Mouse (Mus musculus): ENCODE measurements around the gene Rapgef4.

Rapgef4 gene

GRCm38 (mm10) chr2:71982868-71983597 is 2.0 kb downstream of the Rapgef4 start:
- no peak for DNase-seq (ENCODE audit: inconsistent ontology term)

- peak; percentile 14 for DNase-seq (ENCODE audit: inconsistent ontology term)
These were observed 4.7 kb downstream of the Rapgef4 start for GRCm38 (mm10) chr2:71985730-71986129.

- no peak for DNase-seq (ENCODE audit: inconsistent ontology term)
These were observed 5.3 kb downstream of the Rapgef4 start for GRCm38 (mm10) chr2:71986276-71986848.

- DNase-seq (ENCODE audit: inconsistent ontology term): no peak
These were observed 7.5 kb downstream of the Rapgef4 start for GRCm38 (mm10) chr2:71988572-71988971.

- DNase-seq (ENCODE audit: inconsistent ontology term): no peak
These were observed 11.1 kb downstream of the Rapgef4 start for GRCm38 (mm10) chr2:71992129-71992528.

GRCm38 (mm10) chr2:71993729-71994423 is 12.8 kb downstream of the Rapgef4 start:
- no peak for DNase-seq (ENCODE audit: inconsistent ontology term)

- no peak for DNase-seq (ENCODE audit: inconsistent ontology term)
These were observed 17.5 kb downstream of the Rapgef4 start for GRCm38 (mm10) chr2:71998531-71998930.

- DNase-seq (ENCODE audit: inconsistent ontology term): no peak
These were observed 19.1 kb downstream of the Rapgef4 start for GRCm38 (mm10) chr2:72000102-72000501.

GRCm38 (mm10) chr2:72002843-72003370 is 21.9 kb downstream of the Rapgef4 start:
- no peak for DNase-seq (ENCODE audit: inconsistent ontology term)

GRCm38 (mm10) chr2:72003756-72004525 is 22.9 kb downstream of the Rapgef4 start:
- DNase-seq (ENCODE audit: inconsistent ontology term): no peak

GRCm38 (mm10) chr2:72005051-72005450 is 24.0 kb downstream of the Rapgef4 start:
- DNase-seq (ENCODE audit: inconsistent ontology term): no peak

GRCm38 (mm10) chr2:72009446-72010218 is 28.6 kb downstream of the Rapgef4 start:
- DNase-seq (ENCODE audit: inconsistent ontology term): no peak

GRCm38 (mm10) chr2:72015366-72015765 is 34.3 kb downstream of the Rapgef4 start:
- DNase-seq (ENCODE audit: inconsistent ontology term): no peak

- DNase-seq (ENCODE audit: inconsistent ontology term): no peak
These were observed 35.0 kb downstream of the Rapgef4 start for GRCm38 (mm10) chr2:72016013-72016412.

- DNase-seq (ENCODE audit: inconsistent ontology term): no peak
These were observed 36.1 kb downstream of the Rapgef4 start for GRCm38 (mm10) chr2:72017168-72017567.

GRCm38 (mm10) chr2:72018736-72019135 is 37.7 kb downstream of the Rapgef4 start:
- DNase-seq (ENCODE audit: inconsistent ontology term): no peak

- no peak for DNase-seq (ENCODE audit: inconsistent ontology term)
These were observed 39.7 kb downstream of the Rapgef4 start for GRCm38 (mm10) chr2:72020755-72021154.

GRCm38 (mm10) chr2:72021440-72021839 is 40.4 kb downstream of the Rapgef4 start:
- no peak for DNase-seq (ENCODE audit: inconsistent ontology term)

GRCm38 (mm10) chr2:72021845-72022244 is 40.8 kb downstream of the Rapgef4 start:
- DNase-seq (ENCODE audit: inconsistent ontology term): peak; percentile 79

GRCm38 (mm10) chr2:72023791-72024190 is 42.8 kb downstream of the Rapgef4 start:
- no peak for DNase-seq (ENCODE audit: inconsistent ontology term)

- DNase-seq (ENCODE audit: inconsistent ontology term): no peak
These were observed 44.6 kb downstream of the Rapgef4 start for GRCm38 (mm10) chr2:72025660-72026059.
